Mouse (Mus musculus) spleen, postnatal 14 days (tissue): ENCODE measurements around the gene Bdh1.

Source experiments
- DNase-seq, 2 experiments: peaks; one replicate each; pipeline ENCODE4 v3.0.0; 2021 to 2022; ENCODE audit warnings: low spot score in 2 of 2

Gene Bdh1

GRCm38 (mm10) chr16:31500969-31501750 is 79.1 kb downstream of the Bdh1 start:
- DNase-seq, result no peak

DNA sequence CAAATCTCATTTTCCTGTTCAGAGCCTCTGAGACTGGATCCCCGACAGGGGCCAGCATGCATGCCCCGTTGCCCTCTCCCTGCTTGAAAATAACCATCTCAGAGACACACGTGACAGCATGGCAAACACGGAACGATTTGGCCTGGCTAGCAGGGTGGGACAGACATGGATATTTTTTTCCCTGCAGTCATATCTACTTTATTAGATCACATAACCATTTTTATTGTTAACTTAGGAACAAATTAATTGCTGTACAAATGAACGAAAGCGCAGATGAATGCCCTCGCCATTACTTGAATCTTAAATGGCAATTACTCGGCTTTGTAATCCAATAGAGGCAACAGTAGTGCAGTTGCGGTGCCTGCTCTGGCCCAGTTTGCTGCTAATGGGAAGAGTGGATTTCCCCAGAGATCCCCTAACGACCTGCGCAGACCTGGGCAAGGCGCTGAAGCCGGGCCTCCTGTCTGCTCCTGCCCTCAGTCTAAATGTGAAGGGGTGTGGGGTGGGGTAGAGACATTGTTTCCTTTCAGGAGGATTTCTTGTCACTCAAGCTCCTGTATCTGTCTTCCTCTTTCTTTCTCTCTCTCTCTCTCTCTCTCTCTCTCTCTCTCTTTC is 79.8 kb downstream of the Bdh1 start:
- DNase-seq, result no peak

DNA sequence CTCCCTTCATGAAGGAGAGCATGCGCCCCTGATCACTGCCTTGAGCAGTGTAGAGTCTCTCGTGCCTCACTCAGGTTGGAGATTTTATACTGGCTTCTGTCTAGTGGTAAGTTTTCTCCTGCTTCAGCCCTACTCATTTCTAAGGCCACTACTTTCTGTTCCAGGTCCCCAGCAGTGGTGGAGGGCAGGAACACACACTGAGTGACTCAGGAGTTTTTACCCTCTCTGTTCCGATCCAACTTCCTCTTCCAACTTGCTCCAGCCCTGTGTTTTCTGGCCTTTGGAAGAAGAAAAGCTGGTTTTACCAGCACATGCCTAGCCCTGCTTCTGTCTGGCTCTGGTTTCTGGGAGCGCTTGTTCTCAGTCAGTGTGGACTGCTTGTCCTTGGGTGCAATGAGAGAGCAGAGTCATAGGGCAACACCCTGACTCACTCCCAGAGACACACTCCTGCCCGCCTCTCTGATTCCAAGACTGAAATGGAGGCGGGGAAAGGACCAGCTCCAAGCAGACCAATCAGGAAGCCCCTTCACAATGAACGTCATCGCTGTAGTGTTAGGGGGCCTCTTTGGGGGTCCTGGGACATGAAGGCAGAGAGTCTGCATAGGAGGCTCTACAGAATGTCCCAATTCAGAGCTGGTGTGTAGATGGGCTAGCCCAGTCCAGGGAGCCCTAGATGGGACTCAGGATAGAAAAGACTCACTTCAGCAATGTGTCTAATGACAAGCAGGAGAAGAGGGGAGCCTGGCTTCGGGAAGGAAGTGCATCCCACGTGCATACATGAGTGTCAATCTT is 84.8 kb downstream of the Bdh1 start:
- DNase-seq, result no peak

DNA sequence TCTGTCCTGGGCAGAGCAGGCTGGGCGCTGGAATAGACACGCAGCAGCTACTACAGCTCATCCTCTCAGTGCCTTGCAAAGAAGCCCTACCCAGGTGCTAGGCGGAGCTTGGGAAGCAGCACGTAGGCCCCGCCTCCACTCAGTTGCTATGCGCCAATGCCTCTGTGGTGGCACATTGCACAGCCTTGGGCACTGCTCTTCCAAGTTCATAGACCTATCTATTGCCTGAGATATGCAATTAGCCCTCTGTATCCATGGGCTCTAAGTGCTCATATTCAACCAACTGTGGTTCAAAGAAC is 85.3 kb downstream of the Bdh1 start:
- DNase-seq, result no peak

DNA sequence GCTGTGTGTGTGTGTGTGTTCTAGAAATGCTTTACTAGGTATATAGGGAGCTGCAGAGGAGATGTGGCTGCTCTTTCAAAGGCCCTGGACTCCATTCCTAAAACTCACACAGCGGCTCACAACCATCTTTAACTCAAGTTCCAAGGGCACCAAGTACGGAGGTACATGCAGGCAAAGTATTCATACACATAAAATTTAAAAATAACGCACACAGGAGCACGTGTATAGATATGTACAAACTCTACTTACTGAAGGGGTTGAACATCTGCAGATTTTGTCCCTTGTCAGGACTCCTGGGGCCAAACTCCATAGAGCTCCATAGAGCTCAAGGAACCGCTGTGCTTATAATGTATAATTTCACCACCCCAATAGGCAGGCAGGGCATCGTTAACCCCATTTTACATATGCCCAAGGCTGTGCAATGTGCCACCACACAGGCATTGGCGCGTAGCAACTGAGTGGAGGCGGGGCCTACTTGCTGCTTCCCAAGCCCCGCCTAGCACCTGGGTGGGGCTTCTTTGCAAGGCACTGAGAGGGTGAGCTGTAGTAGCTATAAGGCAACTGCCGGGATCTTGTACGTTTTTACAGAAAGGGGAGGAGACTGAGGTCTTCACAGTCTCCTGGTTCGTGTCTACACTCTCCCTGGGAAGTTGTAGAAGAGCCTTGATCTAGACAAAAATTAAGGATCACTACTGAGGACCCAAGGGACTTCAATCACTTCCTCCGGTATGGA is 85.9 kb downstream of the Bdh1 start:
- DNase-seq, result peak; percentile 27 to 51
